Mouse (Mus musculus): ENCODE results near the gene Arid3b. TPM values are rescaled to one million over a fixed set of nuclear protein-coding genes. Genes with fewer than 3 reads are reported as not detected.
"Not testable (repeated sequence)": the region's sequence is repeated elsewhere in the genome, so short reads cannot be mapped to it uniquely, and the experiment has no call there.

Gene Arid3b
- polyA plus RNA-seq (2012; rRNA removed) = 42.9 and 44.8 TPM in 2 replicates

GRCm38 (mm10) chr9:57836581-57837170 lies at the start of gene Arid3b:
Gene Arid3b, minus strand, starts transcription at chr9:57836793.
- H3K27me3 ChIP-seq (ENCODE audit: control insufficient read depth, insufficient read depth, low read length) = no peaks in the 10 kb centered on the region
- H3K27ac ChIP-seq (ENCODE audit: control insufficient read depth, insufficient read depth, low read depth, low read length) = peak within 1 kb of the TSS; percentile 77; the same call in 1 of the 2 replicates
- TF ChIP-seq POLR2A (IDR thresholded peaks at IDR 0.05; ENCODE audit: control insufficient read depth, low read depth, low read length) (peak; percentile 63; the same call in 1 of the 2 replicates), CTCF (IDR thresholded peaks at IDR 0.05; ENCODE audit: control insufficient read depth, insufficient read depth, insufficient replicate concordance, low read depth, low read length) (no peak)
- H3K4me3 ChIP-seq (ENCODE audit: control insufficient read depth, low read depth, low read length) = peak within 1 kb of the TSS; percentile 98
- no peaks in the 10 kb centered on the region for H3K36me3 ChIP-seq (ENCODE audit: control insufficient read depth, insufficient read depth, low read length)
- peaks cover 3% of the 10 kb centered on the region for H3K4me1 ChIP-seq (ENCODE audit: control insufficient read depth, insufficient read depth, low read length)

DNA sequence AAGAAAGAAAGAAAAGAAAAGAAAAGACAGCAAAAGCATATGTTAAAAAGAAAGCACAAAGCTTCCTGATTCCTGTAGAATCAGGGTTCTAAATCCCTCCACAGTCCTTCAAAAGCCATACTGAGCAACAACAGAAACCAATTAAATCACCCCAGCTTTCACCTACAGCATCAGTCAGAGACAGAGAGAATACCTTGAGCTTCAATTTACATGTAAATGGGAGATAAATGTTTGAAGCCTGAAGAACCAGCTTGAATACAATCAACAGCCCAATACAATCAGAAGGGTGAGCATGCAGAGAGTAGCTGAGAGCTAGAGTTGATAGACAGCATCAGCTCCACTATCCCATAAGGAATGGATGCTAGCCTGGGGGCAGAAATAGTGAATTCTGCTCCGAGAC lies 46.8 kb upstream of the Arid3b start:
- no peak overlapping the region for H3K4me3 ChIP-seq (ENCODE audit: control insufficient read depth, low read depth, low read length)
- no peaks in the 10 kb centered on the region for H3K27me3 ChIP-seq (ENCODE audit: control insufficient read depth, insufficient read depth, low read length)
- H3K36me3 ChIP-seq (ENCODE audit: control insufficient read depth, insufficient read depth, low read length) = no peaks in the 10 kb centered on the region
- H3K4me1 ChIP-seq (ENCODE audit: control insufficient read depth, insufficient read depth, low read length) = no peaks in the 10 kb centered on the region
- TF ChIP-seq CTCF (IDR thresholded peaks at IDR 0.05; ENCODE audit: control insufficient read depth, insufficient read depth, insufficient replicate concordance, low read depth, low read length) (no peak), POLR2A (IDR thresholded peaks at IDR 0.05; ENCODE audit: control insufficient read depth, low read depth, low read length) (no peak)
- H3K27ac ChIP-seq (ENCODE audit: control insufficient read depth, insufficient read depth, low read depth, low read length) = no peak overlapping the region

- not testable (repeated sequence) for H3K4me1 ChIP-seq (ENCODE audit: control insufficient read depth, insufficient read depth, low read length); H3K27me3 ChIP-seq (ENCODE audit: control insufficient read depth, insufficient read depth, low read length); H3K27ac ChIP-seq (ENCODE audit: control insufficient read depth, insufficient read depth, low read depth, low read length); H3K4me3 ChIP-seq (ENCODE audit: control insufficient read depth, low read depth, low read length); H3K36me3 ChIP-seq (ENCODE audit: control insufficient read depth, insufficient read depth, low read length)
Measured at GRCm38 (mm10) chr9:57881781-57882180, 45.2 kb upstream of the Arid3b start.

DNA sequence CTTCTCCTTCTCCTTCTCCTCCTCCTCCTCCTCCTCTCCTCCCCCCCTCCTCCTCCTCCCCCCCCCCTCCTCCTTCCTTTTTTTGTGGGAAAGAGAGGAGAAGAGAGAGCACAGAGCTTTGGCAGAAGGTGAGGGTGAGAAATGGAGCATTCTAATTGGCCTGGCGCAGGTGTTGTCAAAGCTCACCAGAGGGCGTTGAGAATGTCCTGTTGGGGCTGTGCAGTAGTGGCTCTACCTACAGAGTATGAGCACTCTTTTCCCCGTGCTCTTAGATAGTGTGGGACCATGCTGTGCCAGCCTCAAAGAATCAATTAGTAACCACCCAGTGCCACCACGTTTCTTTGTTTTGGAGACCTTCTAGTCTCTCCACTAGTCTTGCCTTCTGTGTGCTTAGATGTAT lies 43.7 kb upstream of the Arid3b start:
- TF ChIP-seq POLR2A (IDR thresholded peaks at IDR 0.05; ENCODE audit: control insufficient read depth, low read depth, low read length) = no peak
- TF ChIP-seq CTCF (IDR thresholded peaks at IDR 0.05; ENCODE audit: control insufficient read depth, insufficient read depth, insufficient replicate concordance, low read depth, low read length) = no peak

DNA sequence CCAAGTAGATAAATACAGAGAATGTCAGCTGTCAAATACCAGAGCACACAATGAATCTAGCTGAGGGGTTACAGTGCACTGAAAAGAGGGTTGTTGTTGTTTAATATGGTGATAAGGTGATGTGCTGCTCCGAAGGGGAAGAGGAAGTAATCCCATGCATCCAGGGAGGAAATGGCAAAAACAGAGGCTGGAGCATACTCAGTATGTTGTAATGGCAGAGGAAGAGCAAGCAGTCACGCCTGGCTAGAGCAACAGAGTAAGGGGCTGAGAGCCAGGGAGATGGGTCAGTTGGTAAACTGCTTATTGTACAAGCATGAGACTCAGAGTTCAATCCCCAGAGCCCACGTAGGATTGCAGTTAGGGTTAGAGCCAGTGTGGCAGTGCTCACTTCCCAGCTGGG lies 42.6 kb upstream of the Arid3b start:
- Histone ChIP-seq H3K27me3 (ENCODE audit: control insufficient read depth, insufficient read depth, low read length) (no peaks in the 10 kb centered on the region), H3K27ac (ENCODE audit: control insufficient read depth, insufficient read depth, low read depth, low read length) (no peak overlapping the region), H3K4me1 (ENCODE audit: control insufficient read depth, insufficient read depth, low read length) (no peaks in the 10 kb centered on the region), H3K4me3 (ENCODE audit: control insufficient read depth, low read depth, low read length) (no peak overlapping the region), H3K36me3 (ENCODE audit: control insufficient read depth, insufficient read depth, low read length) (no peaks in the 10 kb centered on the region)
- no peak for TF ChIP-seq POLR2A (IDR thresholded peaks at IDR 0.05; ENCODE audit: control insufficient read depth, low read depth, low read length)
- no peak for TF ChIP-seq CTCF (IDR thresholded peaks at IDR 0.05; ENCODE audit: control insufficient read depth, insufficient read depth, insufficient replicate concordance, low read depth, low read length)

More for the DNA sequence above, 43.7 kb upstream of the Arid3b start:
- no peaks in the 10 kb centered on the region for H3K36me3 ChIP-seq (ENCODE audit: control insufficient read depth, insufficient read depth, low read length)
- no peaks in the 10 kb centered on the region for H3K27me3 ChIP-seq (ENCODE audit: control insufficient read depth, insufficient read depth, low read length)
- H3K4me3 ChIP-seq (ENCODE audit: control insufficient read depth, low read depth, low read length) = no peak overlapping the region
- no peaks in the 10 kb centered on the region for H3K4me1 ChIP-seq (ENCODE audit: control insufficient read depth, insufficient read depth, low read length)
- no peak overlapping the region for H3K27ac ChIP-seq (ENCODE audit: control insufficient read depth, insufficient read depth, low read depth, low read length)

DNA sequence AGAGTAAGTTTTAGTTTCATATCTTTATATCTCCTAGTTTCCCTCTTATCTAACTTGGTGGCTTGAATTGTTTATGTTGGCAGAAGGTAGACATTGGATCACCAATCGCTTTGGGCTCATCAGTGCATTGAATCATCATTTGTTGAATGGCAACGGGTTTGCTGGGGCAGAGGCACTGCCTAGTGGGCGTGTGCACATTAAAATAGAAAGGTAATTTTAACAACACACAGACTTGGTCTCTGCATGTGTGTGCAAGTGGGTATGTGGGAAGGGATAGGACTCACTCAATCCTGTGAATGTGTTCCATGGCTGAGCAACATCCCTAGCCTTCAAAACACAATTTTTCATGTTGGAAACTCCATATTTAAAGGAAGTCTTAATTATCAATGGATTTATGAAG lies 38.4 kb upstream of the Arid3b start:
- H3K4me3 ChIP-seq (ENCODE audit: control insufficient read depth, low read depth, low read length) = no peak overlapping the region
- no peaks in the 10 kb centered on the region for H3K27me3 ChIP-seq (ENCODE audit: control insufficient read depth, insufficient read depth, low read length)
- no peak overlapping the region for H3K27ac ChIP-seq (ENCODE audit: control insufficient read depth, insufficient read depth, low read depth, low read length)
- no peaks in the 10 kb centered on the region for H3K36me3 ChIP-seq (ENCODE audit: control insufficient read depth, insufficient read depth, low read length)
- TF ChIP-seq CTCF (IDR thresholded peaks at IDR 0.05; ENCODE audit: control insufficient read depth, insufficient read depth, insufficient replicate concordance, low read depth, low read length) (no peak), POLR2A (IDR thresholded peaks at IDR 0.05; ENCODE audit: control insufficient read depth, low read depth, low read length) (no peak)
- H3K4me1 ChIP-seq (ENCODE audit: control insufficient read depth, insufficient read depth, low read length) = no peaks in the 10 kb centered on the region

DNA sequence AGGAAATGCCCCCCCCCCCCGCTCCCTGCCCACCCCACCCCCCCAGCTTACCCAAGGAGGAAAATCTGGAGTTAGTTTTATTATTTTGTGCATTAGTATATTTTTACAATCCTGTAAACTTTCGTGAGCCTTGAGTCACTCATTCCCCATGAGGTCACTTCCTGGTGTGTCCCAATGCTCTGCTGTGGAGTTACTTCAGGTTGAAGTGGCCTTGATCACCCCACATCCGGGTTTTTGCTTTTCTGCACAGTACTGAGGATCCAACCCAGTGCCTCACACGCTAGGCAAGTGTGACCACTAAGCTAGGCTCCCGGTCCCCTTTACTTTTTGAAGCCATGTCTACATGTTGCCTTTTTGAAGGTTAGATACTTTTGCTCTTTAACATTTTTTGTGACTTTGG lies 37.5 kb upstream of the Arid3b start:
- H3K4me1 ChIP-seq (ENCODE audit: control insufficient read depth, insufficient read depth, low read length) = no peaks in the 10 kb centered on the region
- no peaks in the 10 kb centered on the region for H3K27me3 ChIP-seq (ENCODE audit: control insufficient read depth, insufficient read depth, low read length)
- no peak overlapping the region for H3K4me3 ChIP-seq (ENCODE audit: control insufficient read depth, low read depth, low read length)
- TF ChIP-seq POLR2A (IDR thresholded peaks at IDR 0.05; ENCODE audit: control insufficient read depth, low read depth, low read length) = no peak
- no peak for TF ChIP-seq CTCF (IDR thresholded peaks at IDR 0.05; ENCODE audit: control insufficient read depth, insufficient read depth, insufficient replicate concordance, low read depth, low read length)
- H3K36me3 ChIP-seq (ENCODE audit: control insufficient read depth, insufficient read depth, low read length) = no peaks in the 10 kb centered on the region
- no peak overlapping the region for H3K27ac ChIP-seq (ENCODE audit: control insufficient read depth, insufficient read depth, low read depth, low read length)
